Comparison of ENCODE assay signal across 8 mouse cellular contexts in genomic region chr10:80445898-80446601, GRCm38 (mm10). TPM values are rescaled to one million over a fixed set of nuclear protein-coding genes. Genes with fewer than 3 reads are reported as not detected.
A peak's percentile ranks its signal among the peaks of the same experiment; 100 is the strongest.
DNase-seq lines count a peak whose midpoint lies in the region; ATAC-seq and TF ChIP-seq lines count a peak whose summit lies in the region.

No protein-coding gene starts in this region.

- peak; percentile 87 to 96 for TF ChIP-seq CTCF in CH12.LX (conservative IDR thresholded peaks at IDR 0.05 in 1 of 2, IDR thresholded peaks at IDR 0.05 in 1 of 2; ENCODE audit: low read depth in 2 of 2, low read length in 2 of 2)
- peak; percentile 95 for TF ChIP-seq CTCF in layer of hippocampus, adult 2 months (conservative IDR thresholded peaks at IDR 0.05)
- peak; percentile 100 for TF ChIP-seq CTCF in lung, embryonic 14.5 days (IDR thresholded peaks at IDR 0.05; ENCODE audit: low read depth)
- peak; percentile 98 for TF ChIP-seq CTCF in olfactory bulb, adult 2 months (IDR thresholded peaks at IDR 0.05; ENCODE audit: insufficient read depth, low read depth, low read length)

- H3K4me2 ChIP-seq in CH12.LX (ENCODE audit: insufficient read depth, low read depth, poor library complexity, severe bottlenecking): peak overlapping the region; percentile 39
- H3K4me2 ChIP-seq in forebrain, embryonic 13.5 days: peak overlapping the region; percentile 51
- peak overlapping the region; percentile 35; the same call in 1 of the 2 replicates for H3K4me2 ChIP-seq in lung, embryonic 14.5 days

- TF ChIP-seq POLR2A in CH12.LX (IDR thresholded peaks at IDR 0.05; ENCODE audit: low read depth, low read length): no peak
- no peak for TF ChIP-seq POLR2A in olfactory bulb, adult 2 months (IDR thresholded peaks at IDR 0.05; ENCODE audit: insufficient read depth, low read depth, low read length)

- H3K79me2 ChIP-seq in CH12.LX (replicated peaks; ENCODE audit: control insufficient read depth, extremely low read depth, insufficient read depth, poor library complexity, severe bottlenecking): no peaks in the 10 kb centered on the region

- peak; percentile 83 for ATAC-seq in forebrain, embryonic 13.5 days
- ATAC-seq in lung, embryonic 14.5 days (ENCODE audit: insufficient read depth): peak; percentile 79

- H3K4me3 ChIP-seq in CH12.LX (replicated peaks in 1 of 3; ENCODE audit: low read depth in 2 of 3, low read length in 2 of 3, poor library complexity in 1 of 3): no peak overlapping the region
- peak overlapping the region; percentile 23; the same call in 1 of the 2 replicates for H3K4me3 ChIP-seq in forebrain, embryonic 13.5 days
- H3K4me3 ChIP-seq in layer of hippocampus, adult 2 months: peak overlapping the region; percentile 48
- H3K4me3 ChIP-seq in lung, embryonic 14.5 days (ENCODE audit: low read depth, low read length): no peak overlapping the region
- no peak overlapping the region for H3K4me3 ChIP-seq in olfactory bulb, adult 2 months (ENCODE audit: insufficient read depth, low read depth, low read length)

- peak; percentile 76 for DNase-seq in CH12.LX (ENCODE audit: extremely low read depth)
- peak; percentile 67 for DNase-seq in c-Kit-positive CD71-negative TER-119-negative erythroid progenitor cells, embryonic 14.5 days (ENCODE audit: low read depth)
- DNase-seq in heart, postnatal 4 days: peak; percentile 83
- peak; percentile 63 for DNase-seq in layer of hippocampus, adult 2 months (ENCODE audit: low spot score in 2 of 2)
- peak; percentile 92 for DNase-seq in lung, embryonic 14.5 days
- DNase-seq in testis, postnatal 14 days (ENCODE audit: low spot score): peak; percentile 73

- H3K36me3 ChIP-seq in CH12.LX (replicated peaks in 1 of 2; ENCODE audit: control insufficient read depth in 1 of 2, insufficient read depth in 1 of 2, low read length in 1 of 2): no peaks in the 10 kb centered on the region
- H3K36me3 ChIP-seq in forebrain, embryonic 13.5 days (ENCODE audit: poor library complexity, severe bottlenecking): no peaks in the 10 kb centered on the region
- no peaks in the 10 kb centered on the region for H3K36me3 ChIP-seq in lung, embryonic 14.5 days (ENCODE audit: insufficient read depth)

- in situ Hi-C loops in CH12.LX (cut with MboI; ENCODE audit: low pct_ligation_motif_present, low pct_unique_long_range_greater_than_20kb, low sequenced_read_pairs): loop anchor here (5.0 to 25.0 kb wide), 3 partner anchors 61 to 241 kb away; partner anchors contain the start of gene Mknk2

- peaks cover 26 to 56% of the 10 kb centered on the region in 2 experiments for H3K4me1 ChIP-seq in CH12.LX (ENCODE audit: control insufficient read depth in 1 of 2, insufficient read depth in 2 of 2)
- H3K4me1 ChIP-seq in forebrain, embryonic 13.5 days: peaks cover 10% of the 10 kb centered on the region
- peaks cover 4% of the 10 kb centered on the region; the same call in 1 of the 2 replicates for H3K4me1 ChIP-seq in lung, embryonic 14.5 days (ENCODE audit: insufficient read depth)
- no peaks in the 10 kb centered on the region for H3K4me1 ChIP-seq in olfactory bulb, adult 2 months (ENCODE audit: control insufficient read depth, insufficient read depth, low read length)

- TF ChIP-seq EP300 in CH12.LX (IDR thresholded peaks at IDR 0.05; ENCODE audit: low read length): no peak

- peaks cover 2% of the 10 kb centered on the region for H3K9me3 ChIP-seq in CH12.LX (replicated peaks; ENCODE audit: low read length)
- H3K9me3 ChIP-seq in forebrain, embryonic 13.5 days (replicated peaks): no peaks in the 10 kb centered on the region
- H3K9me3 ChIP-seq in lung, embryonic 14.5 days (ENCODE audit: low read depth, low read length): no peaks in the 10 kb centered on the region

- no peak overlapping the region for H3K9ac ChIP-seq in CH12.LX (ENCODE audit: insufficient read depth, low read depth)
- no peak overlapping the region for H3K9ac ChIP-seq in forebrain, embryonic 13.5 days
- H3K9ac ChIP-seq in lung, embryonic 14.5 days: no peak overlapping the region

- peak; percentile 98 for TF ChIP-seq RAD21 in CH12.LX (IDR thresholded peaks at IDR 0.05; ENCODE audit: low read depth, low read length)

- peaks cover 19% of the 10 kb centered on the region for H3K27me3 ChIP-seq in CH12.LX (replicated peaks)
- peaks cover 47% of the 10 kb centered on the region for H3K27me3 ChIP-seq in forebrain, embryonic 13.5 days
- H3K27me3 ChIP-seq in lung, embryonic 14.5 days (ENCODE audit: insufficient read depth, low read length): peaks cover 11% of the 10 kb centered on the region

- H3K27ac ChIP-seq in CH12.LX (ENCODE audit: insufficient read depth, low read depth): peak overlapping the region; percentile 29; the same call in 1 of the 2 replicates
- no peak overlapping the region for H3K27ac ChIP-seq in forebrain, embryonic 13.5 days
- no peak overlapping the region for H3K27ac ChIP-seq in layer of hippocampus, adult 2 months
- H3K27ac ChIP-seq in lung, embryonic 14.5 days (ENCODE audit: low read depth): no peak overlapping the region
- H3K27ac ChIP-seq in olfactory bulb, adult 2 months (ENCODE audit: insufficient read depth, low read depth, low read length): no peak overlapping the region

- WGBS in forebrain, embryonic 13.5 days: 8% methylated on average over 26 of the region's 26 CpGs
- 7% methylated on average over 26 of the region's 26 CpGs for WGBS in lung, embryonic 14.5 days
- WGBS in olfactory bulb, adult 2 months: 8% methylated on average over 26 of the region's 26 CpGs

- dilution Hi-C loops in CH12.LX (cut with MboI; ENCODE audit: extremely low pct_ligation_motif_present, extremely low pct_unique_long_range_greater_than_20kb, low sequenced_read_pairs): no loop called here

TF ChIP-seq in CH12.LX, 34 proteins besides CTCF, POLR2A, EP300 and RAD21 (continues in another document):
- peak; percentile 5; the same call in 1 of the 2 replicates for TF ChIP-seq ETS1 (conservative IDR thresholded peaks at IDR 0.05; ENCODE audit: low read depth, low read length)
- peak; percentile 57 for TF ChIP-seq MYC (IDR thresholded peaks at IDR 0.05; ENCODE audit: low read depth, low read length)
- no peak for TF ChIP-seq CHD2 (IDR thresholded peaks at IDR 0.05; ENCODE audit: low read length)
- TF ChIP-seq RCOR1 (conservative IDR thresholded peaks at IDR 0.05; ENCODE audit: low read depth, low read length): no peak; the same call in 1 of the 2 replicates
- TF ChIP-seq NELFE (IDR thresholded peaks at IDR 0.05; ENCODE audit: low read depth, low read length): peak; percentile 41; the same call in 1 of the 2 replicates
- TF ChIP-seq TCF12 (IDR thresholded peaks at IDR 0.05; ENCODE audit: low read depth, low read length): peak; percentile 33; the same call in 1 of the 2 replicates

RNA-seq across cellular contexts. Expression of gene Tcf3, which starts 12.6 kb away (rescaled TPM):
- total RNA-seq in CH12.LX (2012; rRNA removed): 179 and 207 TPM in 2 replicates
- total RNA-seq in CH12.LX (2014; rRNA removed): 139 and 146 TPM in 2 replicates
- 208 and 223 TPM in 2 replicates for polyA plus RNA-seq in CH12.LX (2012; ENCODE audit: insufficient read length, low read depth)
- polyA plus RNA-seq in forebrain, embryonic 13.5 days (2015; fragmentation: Nextera tagmentation; extraction: Ambion mirVana): 112 and 119 TPM in 2 replicates
- 10 to 100 TPM; 58.6 to 60.1 TPM for total RNA-seq in heart, postnatal 4 days (2021)
- 10 to 100 TPM; 27.6 to 31.6 TPM for total RNA-seq in layer of hippocampus, adult 2 months (2021)
- polyA plus RNA-seq in lung, embryonic 14.5 days (2014; fragmentation: Nextera tagmentation; extraction: Ambion mirVana): 148 and 175 TPM in 2 replicates
- polyA plus RNA-seq in olfactory bulb, adult 2 months (2012; ENCODE audit: insufficient read depth, insufficient read length, low replicate concordance, missing spikeins): not detected in 2 replicates

RNA-seq across cellular contexts. Expression of gene Uqcr11, which starts 39.4 kb away (rescaled TPM):
- total RNA-seq in CH12.LX (2012; rRNA removed): 466 and 529 TPM in 2 replicates
- 442 and 444 TPM in 2 replicates for total RNA-seq in CH12.LX (2014; rRNA removed)
- 206 and 248 TPM in 2 replicates for polyA plus RNA-seq in CH12.LX (2012; ENCODE audit: insufficient read length, low read depth)
- 593 and 623 TPM in 2 replicates for polyA plus RNA-seq in forebrain, embryonic 13.5 days (2015; fragmentation: Nextera tagmentation; extraction: Ambion mirVana)
- 1,000 to 10,000 TPM; 1,257 to 1,372 TPM for total RNA-seq in heart, postnatal 4 days (2021)
- total RNA-seq in layer of hippocampus, adult 2 months (2021): 100 to 1,000 TPM; 404 to 413 TPM
- 663 and 669 TPM in 2 replicates for polyA plus RNA-seq in lung, embryonic 14.5 days (2014; fragmentation: Nextera tagmentation; extraction: Ambion mirVana)
- polyA plus RNA-seq in olfactory bulb, adult 2 months (2012; ENCODE audit: insufficient read depth, insufficient read length, low replicate concordance, missing spikeins): not detected in 2 replicates

RNA-seq across cellular contexts. Expression of gene Mbd3, which starts 46.7 kb away (rescaled TPM):
- total RNA-seq in CH12.LX (2012; rRNA removed): 61.9 and 67.0 TPM in 2 replicates
- total RNA-seq in CH12.LX (2014; rRNA removed): 48.7 and 51.5 TPM in 2 replicates
- 131 and 133 TPM in 2 replicates for polyA plus RNA-seq in CH12.LX (2012; ENCODE audit: insufficient read length, low read depth)
- 304 and 319 TPM in 2 replicates for polyA plus RNA-seq in forebrain, embryonic 13.5 days (2015; fragmentation: Nextera tagmentation; extraction: Ambion mirVana)
- 100 to 1,000 TPM; 137 to 140 TPM for total RNA-seq in heart, postnatal 4 days (2021)
- 100 to 1,000 TPM; 147 to 149 TPM for total RNA-seq in layer of hippocampus, adult 2 months (2021)
- polyA plus RNA-seq in lung, embryonic 14.5 days (2014; fragmentation: Nextera tagmentation; extraction: Ambion mirVana): 224 and 268 TPM in 2 replicates
- polyA plus RNA-seq in olfactory bulb, adult 2 months (2012; ENCODE audit: insufficient read depth, insufficient read length, low replicate concordance, missing spikeins): not detected in 2 replicates

RNA-seq across cellular contexts. Expression of gene Onecut3, which starts 48.6 kb away (rescaled TPM):
- not detected in 2 replicates for total RNA-seq in CH12.LX (2012; rRNA removed)
- not detected in 2 replicates for total RNA-seq in CH12.LX (2014; rRNA removed)
- not detected in 2 replicates for polyA plus RNA-seq in CH12.LX (2012; ENCODE audit: insufficient read length, low read depth)
- polyA plus RNA-seq in forebrain, embryonic 13.5 days (2015; fragmentation: Nextera tagmentation; extraction: Ambion mirVana): 0.35 and 0.57 TPM in 2 replicates
- under 1 TPM in 1 of 2 experiments, not detected in 1; 0.05 TPM for total RNA-seq in heart, postnatal 4 days (2021)
- not detected for total RNA-seq in layer of hippocampus, adult 2 months (2021)
- polyA plus RNA-seq in lung, embryonic 14.5 days (2014; fragmentation: Nextera tagmentation; extraction: Ambion mirVana): not detected in 2 replicates
- polyA plus RNA-seq in olfactory bulb, adult 2 months (2012; ENCODE audit: insufficient read depth, insufficient read length, low replicate concordance, missing spikeins): not detected in 2 replicates

RNA-seq across cellular contexts. Expression of gene Mex3d, which starts 58.6 kb away (rescaled TPM):
- total RNA-seq in CH12.LX (2012; rRNA removed) (8.4 and 8.5 TPM in 2 replicates), CH12.LX (2014; rRNA removed) (4.9 and 6.6 TPM in 2 replicates)
- polyA plus RNA-seq in CH12.LX (2012; ENCODE audit: insufficient read length, low read depth): 4.7 and 5.9 TPM in 2 replicates
- polyA plus RNA-seq in forebrain, embryonic 13.5 days (2015; fragmentation: Nextera tagmentation; extraction: Ambion mirVana): 15.5 and 16.6 TPM in 2 replicates
- 10 to 100 TPM; 20.2 to 22.2 TPM for total RNA-seq in heart, postnatal 4 days (2021)
- total RNA-seq in layer of hippocampus, adult 2 months (2021): 10 to 100 TPM; 15.5 to 17.1 TPM
- 7.4 and 8.6 TPM in 2 replicates for polyA plus RNA-seq in lung, embryonic 14.5 days (2014; fragmentation: Nextera tagmentation; extraction: Ambion mirVana)
- polyA plus RNA-seq in olfactory bulb, adult 2 months (2012; ENCODE audit: insufficient read depth, insufficient read length, low replicate concordance, missing spikeins): not detected in 2 replicates

Comparison
In these comparisons a context has a peak if more than half of its experiments do, and no peak if none do; other contexts are left out.
1. H3K4me3 ChIP-seq: peak in forebrain, embryonic 13.5 days (single experiment) and layer of hippocampus, adult 2 months (single experiment); none in CH12.LX (0 of 3), lung, embryonic 14.5 days (single experiment) and olfactory bulb, adult 2 months (single experiment).
2. RNA of gene Uqcr11, which starts 39.4 kb away (polyA plus RNA-seq): 663 to 669 TPM in lung, embryonic 14.5 days, 593 to 623 TPM in forebrain, embryonic 13.5 days and 206 to 248 TPM in CH12.LX; not detected in olfactory bulb, adult 2 months; every median in the first group is over 100 times any median in the second.
3. Peak in every context shown above with its lines, with median percentiles within 50 percentile points of each other: DNase-seq, H3K4me2 ChIP-seq and CTCF ChIP-seq.